Mouse (Mus musculus) megakaryocyte, embryonic 14.5 days (primary cell): ENCODE results near the gene Prickle1. TPM values are rescaled to one million over a fixed set of nuclear protein-coding genes. Genes with fewer than 3 reads are reported as not detected.

Source experiments
- H3K27me3 ChIP-seq: replicated peaks from 2 replicates; pipeline ENCODE3; 2012; ENCODE audit warnings: inconsistent platforms
- H3K36me3 ChIP-seq: replicated peaks from 2 replicates; pipeline ENCODE3; 2012; ENCODE audit warnings: low read length, inconsistent platforms, mixed read lengths
- H3K4me1 ChIP-seq: 2 replicates; pipeline ENCODE4 v1.6.1; 2012; ENCODE audit warnings: inconsistent platforms
- H3K4me3 ChIP-seq: replicated peaks from 2 replicates; pipeline ENCODE3; 2012; ENCODE audit warnings: moderate library complexity, mild to moderate bottlenecking, inconsistent platforms
- H3K9me3 ChIP-seq: 2 replicates; pipeline ENCODE4 v1.6.1; 2012; ENCODE audit warnings: inconsistent platforms
- FLI1 ChIP-seq: IDR thresholded peaks from 2 replicates; pipeline ENCODE4 v1.6.1; 2012; ENCODE audit warnings: low read length, inconsistent platforms, mixed read lengths
- GATA1 ChIP-seq: IDR thresholded peaks from 3 replicates; pipeline ENCODE4 v1.6.1; 2012; ENCODE audit warnings: mixed read lengths, low read length, inconsistent platforms, borderline replicate concordance
- polyA plus RNA-seq: library from polyadenylated mRNA; stranded (reverse); fragments of >175 nt; gene quantifications from 2 replicates; pipeline ENCODE4 v1.2.3, GENCODE M21; 2012; ENCODE audit warnings: low replicate concordance; ENCODE audit not compliant: insufficient read depth

Gene Prickle1
- polyA plus RNA-seq, 1 experiment, result 0.81 TPM

DNA sequence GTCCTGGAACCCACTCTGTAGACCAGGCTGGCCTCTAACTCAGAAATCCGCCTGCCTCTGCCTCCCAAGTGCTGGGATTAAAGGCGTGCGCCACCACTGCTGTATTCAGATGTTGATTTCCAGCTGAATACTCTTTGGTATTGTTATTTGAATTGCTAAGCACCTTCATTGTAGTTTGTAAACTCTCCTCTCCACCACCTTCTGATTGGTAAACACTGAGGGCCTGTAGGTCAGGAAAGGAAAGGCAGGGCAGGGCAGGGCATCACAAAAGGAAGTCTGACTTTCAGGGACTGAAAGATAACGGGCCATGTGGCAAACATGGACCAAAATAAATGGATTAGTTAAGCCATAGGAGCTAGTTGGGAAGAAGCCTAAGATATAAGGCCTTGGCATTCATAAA lies 106.1 kb downstream of the Prickle1 start:
- Histone ChIP-seq H3K4me3 (peak overlapping the region; percentile 28), H3K27me3 (no peaks in the 10 kb centered on the region), H3K9me3 (no peaks in the 10 kb centered on the region), H3K36me3 (peaks cover 37% of the 10 kb centered on the region), H3K4me1 (peaks cover 74% of the 10 kb centered on the region)
- TF ChIP-seq GATA1, result no peak
- TF ChIP-seq FLI1, result no peak

DNA sequence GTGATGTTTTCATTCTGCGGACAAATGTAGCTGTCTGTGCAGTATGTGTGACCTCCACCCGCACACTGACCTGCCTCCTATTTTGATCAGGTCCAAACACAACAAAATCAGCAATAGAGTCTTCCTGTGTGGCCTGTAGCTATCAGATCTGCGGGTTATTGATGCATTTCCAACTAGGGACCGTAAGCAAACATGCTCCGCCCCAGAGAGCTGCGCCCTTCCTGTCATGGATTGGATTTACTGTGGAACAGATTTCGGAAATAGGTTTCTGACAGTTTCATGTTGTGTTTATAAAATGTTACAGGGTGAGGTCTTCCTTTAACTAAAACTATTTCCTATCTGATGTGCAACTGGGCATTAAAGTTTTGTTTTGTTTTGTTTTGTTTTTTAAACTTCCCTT lies 109.6 kb downstream of the Prickle1 start:
- Histone ChIP-seq H3K27me3 (no peaks in the 10 kb centered on the region), H3K4me3 (no peak overlapping the region), H3K4me1 (peaks cover 71% of the 10 kb centered on the region), H3K36me3 (peaks cover 29% of the 10 kb centered on the region), H3K9me3 (no peaks in the 10 kb centered on the region)
- no peak for TF ChIP-seq FLI1
- TF ChIP-seq GATA1, result no peak

DNA sequence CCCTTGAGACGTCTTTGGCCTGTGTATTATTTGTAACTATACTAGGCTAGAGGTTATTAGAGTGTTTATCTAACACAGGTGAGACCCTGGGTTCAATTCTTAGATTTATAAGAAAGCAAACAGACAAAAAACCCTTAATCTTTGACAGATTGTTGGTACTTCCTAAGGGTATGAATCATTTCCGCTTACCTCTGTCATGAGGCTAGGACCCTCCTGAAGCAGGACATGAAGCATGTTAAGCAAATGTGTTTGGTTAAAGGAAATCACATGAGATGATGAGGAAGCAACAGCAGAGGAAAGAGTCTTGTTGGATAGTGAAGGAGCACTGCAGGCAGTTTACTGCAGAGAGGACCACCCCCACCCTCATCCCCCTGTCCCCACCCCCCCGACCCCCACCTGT lies 110.4 kb downstream of the Prickle1 start:
- peaks cover 69% of the 10 kb centered on the region for H3K4me1 ChIP-seq
- no peaks in the 10 kb centered on the region for H3K9me3 ChIP-seq
- no peaks in the 10 kb centered on the region for H3K27me3 ChIP-seq
- no peak overlapping the region for H3K4me3 ChIP-seq
- H3K36me3 ChIP-seq, result peaks cover 25% of the 10 kb centered on the region
- no peak for TF ChIP-seq FLI1
- TF ChIP-seq GATA1, result no peak

DNA sequence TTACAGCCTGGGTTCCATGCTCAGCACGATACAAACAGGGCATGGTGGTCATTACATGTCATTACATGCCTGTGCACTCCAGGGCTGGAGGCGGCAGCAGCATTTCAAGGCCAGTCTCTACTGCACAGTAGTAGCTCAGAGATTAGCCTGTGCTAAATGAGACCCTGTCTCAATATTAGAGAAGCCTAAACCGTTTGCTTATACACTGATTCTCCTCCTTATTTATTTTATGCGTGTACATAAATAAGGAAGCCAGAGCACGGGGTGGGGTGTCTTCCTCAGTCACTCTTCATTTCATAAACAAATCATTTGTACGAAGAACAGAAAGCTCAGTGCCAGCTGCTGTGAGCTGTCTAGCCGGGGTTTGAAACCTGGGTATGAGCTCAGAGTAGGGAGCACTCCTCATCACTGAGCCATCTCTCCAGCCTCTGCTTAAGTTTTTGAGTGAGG lies 111.4 kb downstream of the Prickle1 start:
- Histone ChIP-seq H3K27me3 (no peaks in the 10 kb centered on the region), H3K36me3 (peaks cover 21% of the 10 kb centered on the region), H3K4me3 (no peak overlapping the region), H3K4me1 (peaks cover 69% of the 10 kb centered on the region), H3K9me3 (no peaks in the 10 kb centered on the region)
- TF ChIP-seq GATA1 (no peak), FLI1 (no peak)

DNA sequence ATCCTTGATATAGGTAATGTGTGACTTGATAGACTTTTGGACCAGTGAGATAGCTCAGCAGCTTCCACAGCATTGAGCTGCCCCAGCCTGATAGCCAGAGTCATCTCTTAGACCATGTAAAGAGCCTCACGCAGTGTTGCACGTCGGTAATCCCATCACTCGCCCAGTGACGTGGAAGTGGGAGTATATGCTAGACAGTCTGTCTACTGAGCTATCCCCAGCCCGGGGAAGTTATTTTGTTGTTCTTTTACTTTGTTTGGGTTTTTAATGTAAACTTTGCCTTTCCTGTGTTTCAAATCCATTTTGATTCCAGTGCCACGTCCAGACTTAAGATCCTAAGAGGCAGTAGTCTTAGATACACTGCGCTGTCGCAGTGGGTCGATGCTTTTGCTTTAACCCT lies 114.6 kb downstream of the Prickle1 start:
- peaks cover 16% of the 10 kb centered on the region for H3K36me3 ChIP-seq
- no peaks in the 10 kb centered on the region for H3K27me3 ChIP-seq
- H3K9me3 ChIP-seq, result no peaks in the 10 kb centered on the region
- TF ChIP-seq FLI1, result no peak
- no peak overlapping the region for H3K4me3 ChIP-seq
- H3K4me1 ChIP-seq, result peaks cover 77% of the 10 kb centered on the region

DNA sequence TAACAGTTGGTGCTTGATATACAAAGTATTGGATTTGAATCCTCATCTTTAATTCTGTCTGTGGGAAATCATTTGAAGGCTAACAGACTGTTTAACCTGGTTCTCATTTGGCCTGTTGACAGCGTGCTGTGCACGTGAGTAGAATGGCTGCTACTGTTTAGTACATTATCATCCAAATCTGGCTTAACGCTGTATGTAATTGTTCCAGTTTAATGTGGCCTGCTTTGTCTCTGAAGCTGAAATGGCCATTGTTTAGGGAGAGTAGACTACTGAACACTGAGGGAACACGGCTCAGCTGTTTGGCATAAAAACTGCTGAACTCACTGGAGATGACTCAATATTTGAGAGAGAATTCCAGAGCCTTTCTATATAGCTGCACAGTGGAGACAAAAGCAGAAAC lies 116.2 kb downstream of the Prickle1 start:
- peaks cover 67% of the 10 kb centered on the region for H3K4me1 ChIP-seq
- TF ChIP-seq GATA1 (no peak), FLI1 (no peak)
- H3K36me3 ChIP-seq, result peaks cover 25% of the 10 kb centered on the region

DNA sequence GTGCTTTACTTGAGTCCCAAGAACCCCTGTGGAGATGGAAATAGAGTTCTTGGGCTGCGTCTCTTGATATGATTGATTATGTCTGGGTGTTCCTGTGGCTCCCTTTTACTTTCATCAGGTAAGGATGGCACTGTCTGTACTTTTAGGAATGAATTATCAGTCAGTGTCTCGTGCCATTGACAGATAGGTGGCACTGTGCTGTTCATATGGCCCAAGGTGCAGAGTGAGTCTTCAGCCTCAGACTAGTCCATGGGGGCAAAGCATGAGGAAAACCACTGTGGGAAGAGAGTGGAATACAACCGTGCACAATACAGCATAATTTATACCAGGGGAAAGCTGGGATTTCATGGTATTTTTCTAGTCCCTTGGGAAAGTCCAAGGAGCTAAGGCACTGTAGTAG lies 117.0 kb downstream of the Prickle1 start:
- Histone ChIP-seq H3K9me3 (no peaks in the 10 kb centered on the region), H3K27me3 (no peaks in the 10 kb centered on the region), H3K4me1 (peaks cover 65% of the 10 kb centered on the region), H3K36me3 (peaks cover 25% of the 10 kb centered on the region), H3K4me3 (no peak overlapping the region)
- TF ChIP-seq GATA1 (no peak), FLI1 (no peak)

More for the DNA sequence above, 116.2 kb downstream of the Prickle1 start:
- no peaks in the 10 kb centered on the region for H3K27me3 ChIP-seq
- no peaks in the 10 kb centered on the region for H3K9me3 ChIP-seq
- peak overlapping the region; percentile 18 for H3K4me3 ChIP-seq

DNA sequence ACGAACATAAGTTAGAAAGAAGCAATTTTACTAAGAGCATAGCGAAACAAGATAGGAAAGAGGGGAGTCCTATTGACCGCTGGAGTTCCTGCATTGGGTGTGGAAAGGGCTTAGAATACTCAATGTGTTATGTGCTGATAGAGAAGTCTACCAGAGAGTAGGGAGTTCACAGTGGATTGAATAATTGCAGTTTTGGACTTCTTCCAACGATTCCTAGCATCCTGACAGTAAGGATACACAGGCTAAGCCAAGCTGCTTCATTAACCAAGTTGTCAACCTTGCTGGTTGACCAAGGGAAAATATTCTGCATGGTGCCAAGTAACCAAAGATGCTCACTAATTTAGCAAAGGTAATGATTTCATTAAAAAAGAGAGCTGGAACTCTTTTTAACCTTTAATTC lies 118.0 kb downstream of the Prickle1 start:
- H3K4me3 ChIP-seq, result no peak overlapping the region
- peaks cover 28% of the 10 kb centered on the region for H3K36me3 ChIP-seq
- H3K4me1 ChIP-seq, result peaks cover 61% of the 10 kb centered on the region
- TF ChIP-seq GATA1 (no peak), FLI1 (no peak)
- no peaks in the 10 kb centered on the region for H3K27me3 ChIP-seq
- H3K9me3 ChIP-seq, result no peaks in the 10 kb centered on the region

DNA sequence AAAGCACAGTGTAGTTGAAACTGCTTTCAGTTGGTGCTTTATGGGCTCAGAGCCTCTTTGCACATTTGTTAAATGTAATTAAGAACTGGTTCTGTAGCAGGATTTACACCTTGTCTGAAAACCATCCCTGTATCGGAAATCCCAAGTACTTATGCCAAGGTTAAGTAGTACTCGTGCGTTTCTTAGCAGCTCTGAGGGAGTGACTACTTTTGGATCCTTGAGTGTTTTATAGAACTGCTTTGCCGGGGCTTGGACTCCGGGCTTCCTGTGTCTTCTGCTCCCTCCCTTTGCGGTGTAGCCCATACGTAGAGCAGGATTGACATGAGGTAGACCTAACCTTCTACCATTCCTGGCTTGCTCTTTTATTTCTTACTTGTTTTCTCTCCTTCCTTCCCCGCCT lies 120.0 kb downstream of the Prickle1 start:
- TF ChIP-seq GATA1, result no peak
- no peak for TF ChIP-seq FLI1
- H3K4me1 ChIP-seq, result peaks cover 62% of the 10 kb centered on the region
- no peaks in the 10 kb centered on the region for H3K9me3 ChIP-seq
- H3K27me3 ChIP-seq, result no peaks in the 10 kb centered on the region
- H3K36me3 ChIP-seq, result peaks cover 43% of the 10 kb centered on the region
- no peak overlapping the region for H3K4me3 ChIP-seq

DNA sequence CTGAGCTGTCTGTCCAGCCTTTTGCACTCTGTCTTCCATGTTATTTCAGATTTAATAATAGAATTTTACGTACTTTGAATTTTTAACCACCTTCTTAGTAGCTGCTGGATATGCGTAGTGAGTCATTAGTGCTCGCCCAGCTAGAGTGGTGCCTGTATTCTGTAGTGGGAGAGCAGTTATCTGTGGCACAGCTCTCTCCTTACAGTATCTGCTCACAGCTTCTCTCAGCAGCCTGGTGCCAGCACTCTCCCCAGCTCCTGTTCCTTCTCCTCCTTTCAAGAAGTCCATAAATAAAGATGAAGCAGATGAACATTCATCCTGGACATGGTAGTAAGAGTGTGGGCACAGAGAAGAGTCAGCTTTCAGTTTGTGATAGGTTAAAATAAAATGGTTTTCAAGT lies 121.4 kb downstream of the Prickle1 start:
- no peak for TF ChIP-seq FLI1
- no peak for TF ChIP-seq GATA1

DNA sequence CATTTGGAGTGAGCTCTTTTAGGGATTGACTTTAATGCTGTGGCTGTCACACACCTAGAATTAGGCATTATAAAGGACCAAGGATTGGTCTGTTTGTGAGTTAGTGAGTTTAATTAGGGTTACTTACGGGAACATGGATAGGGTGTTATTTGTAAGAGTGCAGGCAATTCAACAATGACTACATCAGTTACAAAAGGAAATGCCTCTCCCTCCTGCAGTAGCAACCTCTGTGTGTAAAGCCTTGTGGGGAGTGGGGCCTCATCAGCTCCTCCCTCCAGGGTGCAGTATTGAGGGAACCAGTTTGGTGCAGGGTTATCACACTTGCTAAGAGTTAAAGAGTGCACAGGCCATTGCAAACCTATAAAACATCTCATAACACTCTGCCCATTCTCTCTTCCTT lies 123.6 kb downstream of the Prickle1 start:
- Histone ChIP-seq H3K27me3 (no peaks in the 10 kb centered on the region), H3K4me3 (no peak overlapping the region), H3K4me1 (peaks cover 35% of the 10 kb centered on the region), H3K36me3 (peaks cover 43% of the 10 kb centered on the region), H3K9me3 (no peaks in the 10 kb centered on the region)
- TF ChIP-seq FLI1 (no peak), GATA1 (no peak)

More for the DNA sequence above, 121.4 kb downstream of the Prickle1 start:
- H3K9me3 ChIP-seq, result no peaks in the 10 kb centered on the region
- H3K4me1 ChIP-seq, result peaks cover 50% of the 10 kb centered on the region
- peaks cover 43% of the 10 kb centered on the region for H3K36me3 ChIP-seq
- no peaks in the 10 kb centered on the region for H3K27me3 ChIP-seq
- H3K4me3 ChIP-seq, result no peak overlapping the region
